Mouse (Mus musculus) kidney, embryonic 14.5 days (tissue): ENCODE results near the gene Stap1. TPM values are rescaled to one million over a fixed set of nuclear protein-coding genes. Genes with fewer than 3 reads are reported as not detected.

Source experiments
- ATAC-seq: fragments of 200-750 bp; cut with Nextera tagmentation; 2 replicates; pipeline ENCODE4 v1.8.0; 2017; ENCODE audit warnings: moderate number of reproducible peaks, mild to moderate bottlenecking, moderate TSS enrichment, moderate library complexity; ENCODE audit not compliant: low FRiP score, low TSS enrichment
- H3K27ac ChIP-seq: fragments of 300-500 bp; sonication (generic); 2 replicates; pipeline ENCODE4 v1.5.1; 2014; ENCODE audit warnings: low read depth, mild to moderate bottlenecking, low read length, moderate library complexity, mixed read lengths
- H3K27me3 ChIP-seq: fragments of 300-500 bp; sonication (generic); 2 replicates; pipeline ENCODE4 v1.6.1; 2014; ENCODE audit warnings: mild to moderate bottlenecking, low read length; ENCODE audit not compliant: control insufficient read depth, insufficient read depth
- H3K36me3 ChIP-seq: fragments of 300-500 bp; sonication (generic); 2 replicates; pipeline ENCODE4 v1.6.1; 2014; ENCODE audit warnings: low read length, mixed read lengths; ENCODE audit not compliant: control insufficient read depth, insufficient read depth
- H3K4me1 ChIP-seq: fragments of 300-500 bp; sonication (generic); 2 replicates; pipeline ENCODE4 v1.6.1; 2014; ENCODE audit warnings: low read length, mixed read lengths; ENCODE audit not compliant: control insufficient read depth, insufficient read depth
- H3K4me2 ChIP-seq: fragments of 300-500 bp; sonication (generic); replicated peaks from 2 replicates; pipeline ENCODE4 v1.6.1; 2014; ENCODE audit warnings: low read depth, mild to moderate bottlenecking, low read length
- H3K4me3 ChIP-seq: fragments of 300-500 bp; sonication (generic); 2 replicates; pipeline ENCODE4 v1.5.1; 2014; ENCODE audit warnings: mild to moderate bottlenecking, low read length
- H3K9ac ChIP-seq: fragments of 300-500 bp; sonication (generic); 2 replicates; pipeline ENCODE4 v1.6.1; 2014; ENCODE audit warnings: low read depth, mild to moderate bottlenecking, low read length, moderate library complexity
- H3K9me3 ChIP-seq: fragments of 300-500 bp; sonication (generic); 2 replicates; pipeline ENCODE4 v1.6.1; 2016; ENCODE audit warnings: low read length; ENCODE audit not compliant: control insufficient read depth
- WGBS: fragments of 180-500 bp; shearing (Covaris S2); extraction: QIAGEN DNeasy Blood & Tissue Kit; methylation state at CpG from one replicate; pipeline ENCODE4 v1.1.7; 2014; 5-methylcytosine and 5-hydroxymethylcytosine counted together
- polyA plus RNA-seq: library from polyadenylated mRNA; unstranded; fragments of >200 nt; fragmentation: Nextera tagmentation; extraction: Ambion mirVana; gene quantifications from 2 replicates; pipeline ENCODE4 v1.2.1, GENCODE M21; 2014

Stap1 gene
- polyA plus RNA-seq, 1 experiment from 2014 or later, result 0.23 TPM

DNA sequence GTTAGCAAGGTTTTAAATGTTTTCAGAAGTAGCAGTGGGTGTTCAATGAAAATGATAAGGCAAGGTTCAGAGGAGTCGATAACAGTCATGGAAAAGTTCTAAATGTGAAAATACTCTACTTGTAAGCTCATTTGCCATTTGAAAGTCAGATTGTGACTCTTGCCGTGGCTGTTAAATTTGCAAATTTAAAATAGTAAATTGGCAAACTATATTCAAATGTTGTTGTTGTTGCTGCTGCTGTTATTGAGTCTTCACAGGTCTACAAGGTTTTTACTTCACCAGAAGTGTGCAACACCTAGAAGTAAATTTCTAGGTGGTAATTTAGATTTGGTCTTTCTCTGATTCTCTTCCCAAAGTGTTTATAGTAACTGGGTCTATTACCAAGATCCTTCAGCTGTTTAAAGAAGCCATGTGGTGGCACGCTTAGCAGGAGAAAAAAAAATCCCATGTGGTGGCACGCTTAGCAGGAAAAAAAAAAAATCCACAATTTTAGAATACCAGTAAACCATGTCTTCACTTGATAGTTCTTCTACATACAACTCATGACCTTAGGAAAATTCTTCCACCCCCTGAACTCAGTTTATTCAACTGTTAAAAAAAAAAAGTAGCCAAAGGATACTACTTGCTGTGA, 1.3 kb downstream of the Stap1 start:
- no peaks in the 10 kb centered on the region for H3K4me1 ChIP-seq
- H3K27me3 ChIP-seq, result no peaks in the 10 kb centered on the region; the same call in 1 of the 2 replicates
- ATAC-seq, result no peak
- no peaks in the 10 kb centered on the region for H3K36me3 ChIP-seq
- no peak overlapping the region for H3K27ac ChIP-seq
- H3K4me3 ChIP-seq, result no peak overlapping the region
- 82% methylated on average over 4 of the region's 4 CpGs for WGBS
- no peaks in the 10 kb centered on the region for H3K9me3 ChIP-seq
- no peak overlapping the region for H3K9ac ChIP-seq
- H3K4me2 ChIP-seq, result no peak overlapping the region

DNA sequence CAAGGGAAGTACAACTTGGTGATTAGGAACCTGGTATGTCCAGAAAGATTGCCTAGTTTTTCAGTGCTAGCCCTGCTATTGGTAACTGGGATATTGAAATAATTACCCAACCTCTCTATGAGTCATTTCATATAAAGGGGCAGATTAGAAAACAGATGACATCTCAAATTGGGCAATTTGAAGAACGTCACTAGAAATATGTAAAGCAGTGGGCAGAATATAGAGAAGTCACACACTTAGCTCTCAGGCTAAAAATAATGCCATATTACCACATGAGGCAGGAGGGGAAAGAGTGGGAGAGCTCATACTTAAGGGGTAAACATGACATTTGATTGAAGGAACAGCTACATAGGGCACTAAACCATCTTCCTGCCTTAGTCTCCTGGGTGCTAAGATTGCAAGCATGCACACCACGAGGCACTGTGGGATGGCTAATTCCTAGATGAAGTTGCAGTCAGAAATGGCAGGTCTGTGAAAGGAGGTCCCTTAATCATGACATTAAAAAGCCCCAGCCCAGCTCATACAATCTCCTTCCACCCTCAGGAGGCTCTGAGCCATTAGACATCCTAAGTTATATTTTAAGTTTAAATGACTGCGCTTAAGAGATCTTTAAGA, 7.3 kb downstream of the Stap1 start:
- Histone ChIP-seq H3K36me3 (no peaks in the 10 kb centered on the region), H3K4me2 (no peak overlapping the region)
- WGBS, result 86% methylated on average over 3 of the region's 3 CpGs

DNA sequence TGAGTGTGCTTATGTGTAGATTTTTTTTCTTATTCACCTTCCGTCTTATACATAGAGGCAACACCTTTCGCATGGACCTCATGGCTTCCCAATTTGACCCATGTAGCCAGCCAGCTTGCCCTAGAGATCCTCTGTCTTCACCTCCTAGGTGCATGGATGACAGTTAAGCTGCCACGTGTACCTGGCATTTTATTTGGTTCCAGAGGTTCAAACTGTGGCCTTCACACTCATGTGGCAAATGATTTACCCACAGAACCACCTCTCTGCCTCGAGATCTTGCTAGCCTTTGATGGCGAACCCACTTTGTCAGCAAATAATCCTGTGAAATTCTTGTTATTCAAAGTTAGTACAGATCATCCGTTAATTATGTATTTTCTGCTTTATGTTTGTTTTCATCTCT, 12.4 kb downstream of the Stap1 start:
- no peaks in the 10 kb centered on the region for H3K27me3 ChIP-seq
- H3K9ac ChIP-seq, result no peak overlapping the region
- H3K9me3 ChIP-seq, result no peaks in the 10 kb centered on the region
- H3K4me1 ChIP-seq, result no peaks in the 10 kb centered on the region
- H3K36me3 ChIP-seq, result no peaks in the 10 kb centered on the region
- no peak for ATAC-seq
- H3K27ac ChIP-seq, result no peak overlapping the region
- WGBS, result 80% methylated on average over 6 of the region's 6 CpGs
- no peak overlapping the region for H3K4me3 ChIP-seq
- H3K4me2 ChIP-seq, result no peak overlapping the region

More for the DNA sequence above, 7.3 kb downstream of the Stap1 start:
- Histone ChIP-seq H3K4me3 (no peak overlapping the region), H3K4me1 (no peaks in the 10 kb centered on the region), H3K9me3 (no peaks in the 10 kb centered on the region), H3K9ac (no peak overlapping the region), H3K27ac (no peak overlapping the region), H3K27me3 (no peaks in the 10 kb centered on the region; the same call in 1 of the 2 replicates)
- no peak for ATAC-seq

DNA sequence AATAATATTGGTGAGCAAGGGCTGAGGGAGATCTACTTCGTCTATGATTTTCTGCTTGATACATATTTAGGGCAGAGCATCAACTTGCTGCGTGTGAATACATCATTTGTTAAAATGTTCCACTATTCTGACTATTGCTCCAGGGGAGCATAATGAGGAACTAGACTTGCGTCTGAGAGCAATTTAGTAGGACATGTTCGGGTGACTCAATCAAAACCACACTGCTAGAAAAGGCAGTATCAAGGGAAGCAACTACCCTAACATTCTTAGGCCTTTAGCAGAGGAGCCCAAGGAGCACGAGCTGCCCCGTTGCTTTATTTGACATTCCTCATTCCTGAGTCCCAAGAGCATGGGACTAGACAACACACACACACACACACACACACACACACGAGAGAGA, 13.4 kb downstream of the Stap1 start:
- WGBS, result 85% methylated on average over 7 of the region's 7 CpGs
- ATAC-seq, result no peak
- Histone ChIP-seq H3K4me2 (no peak overlapping the region), H3K9ac (no peak overlapping the region), H3K4me3 (no peak overlapping the region), H3K4me1 (no peaks in the 10 kb centered on the region), H3K27me3 (no peaks in the 10 kb centered on the region), H3K27ac (no peak overlapping the region), H3K36me3 (no peaks in the 10 kb centered on the region), H3K9me3 (no peaks in the 10 kb centered on the region)

DNA sequence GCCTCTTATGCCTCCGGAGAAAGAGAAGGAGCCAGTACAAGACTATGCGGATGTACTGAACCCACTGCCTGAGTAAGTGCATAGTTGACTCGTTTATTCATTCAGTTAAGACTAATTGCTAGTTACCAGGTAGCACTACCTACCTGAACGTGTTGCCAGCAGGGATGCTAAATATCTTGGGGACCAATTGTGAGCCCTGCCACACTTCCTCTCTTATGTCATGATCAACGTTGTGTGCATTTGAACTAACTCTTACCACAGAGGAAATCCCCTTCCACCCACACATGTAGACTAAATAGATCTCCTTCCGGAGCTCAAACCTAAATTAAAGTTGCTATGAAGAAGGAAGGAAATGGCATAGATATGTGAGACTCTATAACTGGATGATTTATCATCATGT, 15.2 kb downstream of the Stap1 start:
- Histone ChIP-seq H3K4me2 (no peak overlapping the region), H3K36me3 (no peaks in the 10 kb centered on the region), H3K27me3 (no peaks in the 10 kb centered on the region), H3K4me1 (no peaks in the 10 kb centered on the region), H3K9me3 (no peaks in the 10 kb centered on the region), H3K9ac (no peak overlapping the region), H3K27ac (no peak overlapping the region), H3K4me3 (no peak overlapping the region)
- ATAC-seq, result no peak
- WGBS, result 81% methylated on average over 6 of the region's 6 CpGs

DNA sequence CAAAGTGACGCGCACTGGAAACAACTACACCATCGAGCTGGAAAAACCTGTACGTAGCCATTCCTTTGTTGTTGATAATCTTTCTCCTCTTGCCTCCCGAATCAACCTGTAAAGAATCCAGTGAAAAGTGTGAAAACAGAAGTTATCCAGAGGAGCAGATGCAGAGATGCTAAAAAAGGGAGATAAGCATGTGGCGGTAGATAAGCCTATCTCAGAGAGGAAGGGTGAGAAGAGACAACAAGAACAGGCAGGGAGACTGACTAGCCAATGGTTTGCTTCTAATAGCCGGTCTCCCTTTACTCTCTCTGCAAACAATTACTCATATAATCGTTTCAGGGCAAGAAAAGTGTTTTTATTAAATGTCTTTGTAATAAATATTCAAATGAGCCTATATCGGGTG, 23.2 kb downstream of the Stap1 start:
- no peak overlapping the region for H3K4me2 ChIP-seq
- WGBS, result 88% methylated on average over 9 of the region's 9 CpGs

DNA sequence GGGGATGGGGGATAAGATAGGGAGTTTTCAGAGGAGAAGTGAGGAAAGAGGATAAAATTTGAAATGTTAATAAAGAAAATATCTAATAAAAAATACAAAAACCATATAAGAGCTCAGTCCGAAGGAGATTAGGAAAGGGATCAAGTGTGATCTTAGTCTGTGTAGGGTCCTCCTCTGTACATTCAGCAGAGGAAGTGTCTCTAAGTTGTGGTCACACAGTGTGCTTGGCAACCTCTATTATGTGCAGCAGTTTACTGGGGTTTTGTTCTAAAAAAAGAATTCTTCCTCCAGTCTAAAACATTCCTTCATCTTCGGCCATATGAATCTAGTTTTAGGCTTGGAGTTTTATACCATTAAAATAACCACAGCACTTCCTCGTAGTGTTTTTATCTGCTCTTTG, 27.4 kb downstream of the Stap1 start:
- H3K4me2 ChIP-seq, result no peak overlapping the region
- no peak overlapping the region for H3K4me3 ChIP-seq
- no peak for ATAC-seq
- no peak overlapping the region for H3K27ac ChIP-seq
- no peak overlapping the region for H3K9ac ChIP-seq
- no peaks in the 10 kb centered on the region for H3K27me3 ChIP-seq
- WGBS, result 93% methylated on average over 3 of the region's 3 CpGs
- H3K36me3 ChIP-seq, result no peaks in the 10 kb centered on the region
- H3K4me1 ChIP-seq, result no peaks in the 10 kb centered on the region
- H3K9me3 ChIP-seq, result no peaks in the 10 kb centered on the region

More for the DNA sequence above, 23.2 kb downstream of the Stap1 start:
- no peak overlapping the region for H3K9ac ChIP-seq
- H3K4me1 ChIP-seq, result no peaks in the 10 kb centered on the region
- H3K4me3 ChIP-seq, result no peak overlapping the region
- no peak overlapping the region for H3K27ac ChIP-seq
- H3K36me3 ChIP-seq, result no peaks in the 10 kb centered on the region
- H3K9me3 ChIP-seq, result no peaks in the 10 kb centered on the region
- H3K27me3 ChIP-seq, result no peaks in the 10 kb centered on the region
- ATAC-seq, result no peak

DNA sequence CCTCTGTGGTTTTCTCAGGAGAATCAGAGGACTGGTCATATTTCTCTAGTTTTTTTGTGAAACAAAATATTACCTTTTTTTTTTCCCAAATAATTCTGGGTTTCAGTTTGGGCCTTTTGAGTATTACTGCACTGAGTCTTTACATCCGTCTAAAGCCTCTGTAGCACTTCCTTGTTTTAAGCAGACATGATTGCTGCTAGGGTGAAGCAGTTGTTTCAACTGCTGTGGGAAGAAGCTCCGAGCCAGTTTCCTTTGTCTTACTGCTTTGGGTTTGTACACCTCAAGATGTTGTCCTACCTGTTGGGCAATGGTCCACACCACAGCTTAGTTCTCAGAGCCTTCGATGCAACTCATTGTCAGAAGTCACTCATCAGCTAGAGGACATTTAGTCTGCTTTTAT, 29.1 kb downstream of the Stap1 start:
- H3K4me2 ChIP-seq, result no peak overlapping the region
- no peak for ATAC-seq
- no peaks in the 10 kb centered on the region for H3K9me3 ChIP-seq
- no peaks in the 10 kb centered on the region for H3K36me3 ChIP-seq
- no peak overlapping the region for H3K27ac ChIP-seq
- no peak overlapping the region for H3K4me3 ChIP-seq
- 88% methylated on average over 3 of the region's 3 CpGs for WGBS
- H3K9ac ChIP-seq, result no peak overlapping the region
- no peaks in the 10 kb centered on the region for H3K4me1 ChIP-seq
- no peaks in the 10 kb centered on the region for H3K27me3 ChIP-seq

DNA sequence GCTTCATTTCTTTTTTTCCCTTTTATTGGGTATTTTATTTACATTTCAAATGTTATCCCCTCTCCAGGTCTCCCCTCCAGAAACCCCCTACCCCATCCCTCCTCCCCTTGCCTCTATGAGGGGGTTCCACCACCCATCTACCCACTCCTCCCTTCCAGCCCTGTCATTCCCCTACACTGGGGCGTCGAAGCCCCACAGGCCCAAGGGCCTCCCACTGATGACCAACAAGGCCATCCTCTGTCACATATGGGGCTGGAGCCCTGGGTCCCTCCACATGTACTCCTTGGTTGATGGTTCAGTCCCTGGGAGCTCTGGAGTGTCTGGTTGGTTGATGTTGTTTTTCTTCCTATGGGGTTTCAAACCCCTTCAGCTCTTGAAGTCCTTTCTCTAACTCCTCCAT, 30.6 kb downstream of the Stap1 start:
- no peak overlapping the region for H3K9ac ChIP-seq
- H3K36me3 ChIP-seq, result no peaks in the 10 kb centered on the region; the same call in 1 of the 2 replicates
- 97% methylated on average over 2 of the region's 2 CpGs for WGBS
- no peaks in the 10 kb centered on the region for H3K4me1 ChIP-seq
- H3K4me2 ChIP-seq, result no peak overlapping the region
- H3K9me3 ChIP-seq, result no peaks in the 10 kb centered on the region
- no peaks in the 10 kb centered on the region for H3K27me3 ChIP-seq
- no peak for ATAC-seq
- H3K4me3 ChIP-seq, result no peak overlapping the region
- H3K27ac ChIP-seq, result no peak overlapping the region
